Mouse (Mus musculus) cerebellum, adult (tissue): ENCODE measurements around the gene Hpcal4.
"Not testable (repeated sequence)": the region's sequence is repeated elsewhere in the genome, so short reads cannot be mapped to it uniquely, and the experiment has no call there.

Experiments
- ATAC-seq: cut with Nextera tagmentation; 2 replicates; pipeline ENCODE4 v1.9.2; 2017; ENCODE audit warnings: mild to moderate bottlenecking, moderate library complexity, mixed read lengths; ENCODE audit not compliant: insufficient number of reproducible peaks, low FRiP score, low TSS enrichment

Hpcal4 gene

DNA sequence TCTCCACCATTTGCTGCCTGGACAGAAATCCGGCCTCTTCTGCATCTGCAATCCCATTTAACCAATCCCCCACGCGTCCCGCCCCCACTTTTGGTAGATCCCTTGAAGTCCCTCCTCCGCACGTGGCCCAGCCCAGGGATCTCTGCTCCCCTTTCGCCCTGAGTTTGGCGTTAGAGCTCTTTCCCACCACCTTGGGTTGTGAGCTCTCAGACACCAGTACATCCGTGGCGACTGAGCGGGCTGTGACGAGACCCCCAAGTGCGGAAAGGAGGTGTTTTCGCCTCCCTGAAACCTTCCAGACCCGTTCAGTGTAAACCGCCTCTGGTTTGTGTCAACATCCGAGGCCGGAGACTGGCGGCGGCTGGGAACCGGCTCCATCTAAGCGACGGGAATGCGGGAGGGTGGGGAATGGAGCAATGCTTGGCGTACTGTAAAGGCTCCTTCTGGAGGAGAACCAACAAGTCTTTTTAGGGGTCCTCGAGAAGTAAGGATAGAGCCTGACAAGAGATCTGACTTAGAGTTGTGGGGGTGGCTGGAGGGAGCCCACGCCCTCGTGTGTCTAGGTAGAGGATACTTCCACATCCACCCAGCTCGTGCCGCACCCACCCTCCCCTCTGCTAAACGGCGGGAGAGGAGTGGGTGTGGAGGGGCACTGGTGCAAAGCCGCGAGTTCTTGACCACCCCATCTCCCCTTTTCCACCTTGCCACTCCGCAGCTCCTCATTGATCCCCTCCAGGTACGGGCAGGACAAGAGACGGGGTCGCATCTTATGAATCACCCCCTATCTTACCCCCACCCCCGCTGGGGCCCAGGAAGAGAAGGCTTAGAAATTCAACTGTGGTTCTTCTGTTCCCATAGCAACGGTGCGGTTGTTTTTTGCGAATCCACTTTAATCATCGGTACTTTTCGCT lies at the start of gene Hpcal4:
TSS of gene Hpcal4 (plus strand) at position 900 of the 911 bp plus-strand sequence.
- ATAC-seq, result peak; percentile 13

DNA sequence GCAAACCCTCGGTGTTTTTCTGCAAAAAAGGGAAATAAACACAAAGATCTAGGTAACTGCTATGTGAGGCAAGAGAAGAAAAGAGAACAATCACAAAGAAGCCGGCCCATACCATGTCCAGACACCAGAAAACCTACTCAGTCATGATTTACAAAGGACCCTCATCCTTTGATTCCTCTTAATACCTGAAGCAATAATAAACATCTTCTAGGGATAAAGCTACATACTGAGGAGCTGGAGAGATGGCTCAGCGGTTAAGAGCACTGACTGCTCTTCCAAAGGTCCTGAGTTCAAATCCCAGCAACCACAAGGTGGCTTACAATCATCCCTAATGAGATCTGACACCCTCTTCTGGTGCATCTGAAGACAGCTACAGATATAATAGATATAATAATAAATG lies 45.5 kb upstream of the Hpcal4 start:
- ATAC-seq, result no peak

DNA sequence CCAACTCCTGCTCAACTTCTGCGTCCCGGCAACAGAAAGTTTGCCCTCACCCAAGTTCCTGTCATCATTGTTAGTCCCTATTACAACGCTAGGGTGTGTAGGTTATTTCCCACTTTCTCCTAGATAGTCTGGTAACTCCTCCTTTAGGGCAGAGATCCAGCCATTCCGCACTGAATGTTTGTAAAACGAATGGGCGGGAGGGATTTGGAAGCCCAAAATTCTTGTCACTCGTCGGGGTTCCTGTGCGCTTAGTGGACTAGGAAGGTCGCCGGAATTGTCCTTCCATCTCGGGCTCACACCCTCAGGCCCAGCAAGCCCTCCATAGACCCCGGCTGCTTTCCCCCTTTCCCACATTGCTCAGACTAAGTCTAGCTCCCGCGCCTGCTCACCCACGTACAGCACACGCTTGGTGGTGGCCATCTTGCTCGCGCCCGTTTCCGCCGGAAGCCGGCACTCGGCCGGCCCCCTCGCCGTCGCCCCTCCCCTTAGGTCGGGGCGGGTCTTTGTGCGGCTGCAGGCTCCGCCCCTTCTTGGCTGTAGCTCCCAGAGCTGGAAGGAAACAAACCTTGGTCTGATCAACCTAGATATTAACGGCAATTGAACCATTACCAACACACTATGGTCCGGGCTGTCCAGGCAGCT lies 43.4 kb upstream of the Hpcal4 start, which contains the start of gene Ppie:
TSS of gene Ppie (minus strand) at position 439 of the 642 bp plus-strand sequence.
- peak; percentile 96 for ATAC-seq

DNA sequence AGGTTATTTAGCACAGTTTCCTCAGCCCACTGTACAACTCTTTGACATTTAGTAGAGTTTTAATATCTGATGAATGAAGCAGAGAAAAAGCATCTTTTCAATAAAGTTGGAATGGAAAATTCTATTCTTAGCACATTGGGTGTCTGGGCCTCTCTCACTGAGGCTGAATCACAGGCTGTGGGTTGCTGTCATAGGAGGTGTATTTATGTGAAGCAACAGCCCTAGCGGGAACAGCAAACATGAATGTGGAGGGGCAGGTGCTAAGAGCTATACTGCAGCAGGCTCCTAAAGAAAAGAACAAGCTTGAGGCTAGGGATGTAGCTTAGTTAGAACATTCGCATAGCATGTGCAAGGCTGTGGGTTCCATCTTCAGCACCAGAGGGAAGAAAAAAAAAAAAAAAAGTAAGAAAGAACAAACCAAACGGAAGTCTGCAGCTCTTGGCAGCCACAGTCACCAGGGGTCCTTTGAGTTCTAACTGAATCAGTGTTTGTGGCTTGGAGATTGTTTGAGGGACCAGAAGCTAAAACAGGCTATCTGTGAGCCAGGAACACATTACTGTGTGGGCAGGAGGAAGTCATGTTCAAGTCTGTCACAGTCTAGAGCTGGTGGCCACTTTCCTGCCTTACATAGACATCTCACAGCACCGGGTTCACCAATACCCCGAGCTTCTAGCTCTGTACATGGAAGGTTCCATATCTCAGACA lies 35.4 kb upstream of the Hpcal4 start:
- no peak for ATAC-seq

DNA sequence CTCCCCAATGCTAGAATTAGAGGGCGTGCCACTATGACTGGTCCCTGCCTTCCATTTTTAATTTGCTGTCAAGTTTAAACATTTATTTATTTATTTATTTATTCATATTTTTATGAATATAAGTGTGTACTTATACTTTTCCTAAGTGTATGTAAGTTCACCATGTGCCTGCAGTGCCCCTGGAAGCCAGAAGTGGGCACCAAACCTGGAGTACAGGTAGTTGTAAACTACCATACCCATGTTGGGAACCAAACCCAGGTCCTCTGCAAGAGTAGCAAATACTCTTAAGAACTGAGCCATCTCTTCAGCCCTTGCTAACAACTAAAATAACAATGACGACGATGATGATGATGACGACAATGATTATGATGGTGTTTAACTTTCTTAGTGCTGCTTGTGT lies 31.0 kb upstream of the Hpcal4 start:
- no peak for ATAC-seq

DNA sequence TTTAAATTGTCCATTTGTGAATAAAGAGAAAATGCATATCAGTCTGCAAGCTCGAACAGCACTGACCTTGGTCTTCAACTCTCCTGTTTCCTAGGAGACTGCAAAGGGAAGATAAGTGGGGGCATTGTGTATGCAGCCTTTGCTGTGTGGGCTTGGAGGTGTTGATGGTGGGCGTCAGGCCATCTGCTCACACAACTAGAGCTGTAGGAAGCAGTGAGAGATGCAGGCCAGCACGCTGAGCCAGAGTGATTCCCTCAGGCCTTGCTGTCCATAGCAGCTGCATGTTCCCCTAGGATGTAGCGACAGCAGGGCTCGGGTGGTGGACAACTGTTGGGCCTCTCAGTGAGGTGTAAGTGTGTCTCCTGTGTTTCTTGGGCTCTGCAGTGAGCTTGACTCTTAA lies 30.1 kb upstream of the Hpcal4 start:
- no peak for ATAC-seq

DNA sequence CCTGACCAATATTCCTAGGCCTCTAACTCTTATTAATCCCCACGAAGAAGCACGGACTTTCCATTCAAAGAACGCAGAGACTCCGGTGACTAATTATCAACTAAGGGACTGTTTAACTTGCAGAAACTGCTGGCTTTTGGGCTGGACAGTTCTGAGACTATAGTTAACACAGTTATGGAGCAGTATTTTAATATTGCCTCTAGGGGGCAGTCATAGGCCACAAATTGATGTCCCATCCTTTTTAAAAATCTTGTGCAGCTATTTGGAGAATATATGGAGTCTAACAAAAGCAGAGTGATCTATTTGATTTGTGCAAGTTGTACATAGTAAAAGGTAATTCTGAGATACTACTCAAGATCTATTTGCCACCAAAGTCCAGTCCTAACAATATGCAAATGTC lies 28.0 kb upstream of the Hpcal4 start:
- ATAC-seq, result peak; percentile 31; the same call in 1 of the 2 replicates

DNA sequence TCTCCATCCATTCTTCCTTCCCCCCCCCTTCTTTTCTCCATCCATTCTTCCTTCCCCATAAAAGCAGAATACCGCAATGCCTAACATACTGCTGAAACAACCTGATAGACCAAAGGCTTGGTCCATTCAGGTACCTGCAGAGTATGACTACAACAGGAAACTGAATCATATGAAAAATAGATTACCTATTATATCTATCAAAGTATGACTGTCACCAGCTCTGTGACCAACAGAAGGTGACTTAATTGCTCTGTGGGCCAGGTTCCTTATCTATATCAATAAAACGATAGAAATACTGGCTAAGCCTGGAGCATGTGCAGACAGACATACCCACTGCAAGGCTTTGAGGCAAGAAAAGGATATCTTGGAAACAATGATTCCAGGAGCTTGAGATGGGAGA lies 27.6 kb upstream of the Hpcal4 start:
- no peak for ATAC-seq

DNA sequence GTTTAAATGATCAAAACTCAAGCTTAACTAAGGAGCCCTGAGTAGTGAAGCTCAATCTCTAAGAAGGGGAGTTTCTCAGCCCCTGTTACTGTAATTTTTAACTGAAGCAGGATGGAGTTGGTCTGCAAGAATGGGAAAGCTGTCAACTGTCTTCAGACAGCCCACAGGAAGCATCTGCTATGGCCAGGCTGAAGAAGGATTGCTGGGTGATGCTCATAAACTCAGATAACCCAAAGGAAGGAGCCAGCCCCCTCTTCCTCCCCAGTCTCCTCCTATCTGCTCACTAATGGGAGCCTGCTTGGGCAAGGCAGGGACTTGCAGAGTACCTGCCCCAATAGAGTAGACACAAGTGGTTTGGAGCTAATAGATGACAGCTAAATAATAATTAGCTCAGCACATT lies 27.2 kb upstream of the Hpcal4 start:
- no peak for ATAC-seq

DNA sequence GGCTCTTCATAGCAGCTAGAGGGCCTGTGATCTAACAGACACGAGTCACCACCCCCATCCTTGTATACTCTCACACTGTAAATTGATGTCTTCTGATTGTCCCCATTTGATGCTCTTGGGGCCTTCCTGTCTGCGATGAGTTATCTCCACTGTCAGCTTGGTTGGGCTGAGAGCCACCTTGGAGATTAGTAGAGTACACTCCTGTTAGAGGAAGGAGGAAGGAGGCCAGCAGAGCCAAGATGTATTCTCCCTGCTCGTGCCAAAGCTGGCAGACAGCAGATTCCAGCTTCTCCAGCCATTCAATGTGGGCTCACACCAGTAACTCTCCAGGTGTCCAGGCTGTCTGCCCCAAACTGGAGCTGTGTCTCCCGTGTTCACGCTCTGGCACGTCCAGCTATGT lies 22.5 kb upstream of the Hpcal4 start:
- no peak for ATAC-seq

DNA sequence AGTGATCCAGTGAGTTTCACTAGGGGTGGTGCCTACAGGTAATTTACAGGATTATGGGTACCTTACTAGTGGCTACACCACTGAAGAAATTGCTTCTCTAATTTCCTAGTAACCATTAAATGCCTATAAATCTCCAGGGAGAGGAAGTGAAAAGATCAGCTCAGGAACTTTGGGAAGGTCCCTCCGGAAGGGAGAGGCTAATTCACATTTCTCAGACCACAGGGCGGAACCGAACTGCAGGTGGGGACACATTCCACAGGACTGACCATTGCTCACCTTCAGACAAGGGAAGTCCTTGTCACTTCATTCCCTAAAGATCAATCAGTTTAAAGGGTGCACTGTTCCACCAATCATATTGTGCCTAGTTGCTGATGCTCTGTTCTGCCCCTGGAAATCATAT lies 21.8 kb upstream of the Hpcal4 start:
- ATAC-seq, result not testable (repeated sequence)

DNA sequence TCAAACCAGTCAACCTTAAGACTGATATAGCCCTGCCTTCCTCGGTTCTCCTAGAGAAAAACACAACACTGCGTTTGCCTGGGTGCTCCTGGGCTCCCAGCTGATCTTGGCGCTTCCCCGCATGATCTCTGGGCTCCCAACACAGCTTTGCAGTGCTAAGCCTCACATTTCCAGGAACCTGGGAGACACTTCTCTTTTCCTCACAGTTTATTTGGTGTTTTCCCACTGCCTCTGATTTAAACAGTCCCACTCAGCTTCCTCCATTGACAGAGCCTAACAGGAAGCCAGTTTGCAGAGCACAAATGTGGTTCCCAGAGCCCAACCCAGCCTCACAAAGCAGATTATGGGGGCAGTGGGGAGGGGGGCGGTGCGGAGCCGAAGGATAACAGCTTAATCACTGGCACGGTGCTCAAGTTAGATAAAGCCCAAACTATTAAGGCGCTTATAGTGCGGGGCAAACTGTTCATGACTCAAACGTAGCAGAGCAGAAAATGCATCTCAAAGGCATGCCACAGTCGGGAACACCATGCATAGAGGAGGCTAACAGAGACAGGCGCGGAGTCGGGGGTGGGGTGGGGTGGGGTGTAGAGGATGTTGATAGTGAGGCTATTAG lies 20.6 kb upstream of the Hpcal4 start:
- ATAC-seq, result no peak

DNA sequence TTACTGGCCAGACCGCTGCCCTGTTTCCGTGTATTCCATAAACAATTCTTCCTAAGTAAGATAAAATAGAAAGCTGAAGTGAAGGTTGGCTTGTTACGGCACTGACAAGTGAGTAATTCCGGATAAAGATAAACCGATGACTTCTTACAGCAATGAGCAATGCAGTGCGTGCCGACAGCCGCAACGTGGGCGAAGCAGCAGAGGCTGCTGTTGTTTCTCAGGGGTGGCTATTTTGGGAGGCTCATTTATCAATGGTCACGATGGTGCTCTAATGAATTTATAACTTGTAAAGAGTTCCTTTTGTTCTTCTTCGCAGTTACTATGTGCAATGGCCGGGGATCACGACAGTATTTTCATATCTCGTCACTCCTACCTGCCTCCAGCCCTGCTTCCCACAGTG lies 18.9 kb upstream of the Hpcal4 start:
- no peak for ATAC-seq

DNA sequence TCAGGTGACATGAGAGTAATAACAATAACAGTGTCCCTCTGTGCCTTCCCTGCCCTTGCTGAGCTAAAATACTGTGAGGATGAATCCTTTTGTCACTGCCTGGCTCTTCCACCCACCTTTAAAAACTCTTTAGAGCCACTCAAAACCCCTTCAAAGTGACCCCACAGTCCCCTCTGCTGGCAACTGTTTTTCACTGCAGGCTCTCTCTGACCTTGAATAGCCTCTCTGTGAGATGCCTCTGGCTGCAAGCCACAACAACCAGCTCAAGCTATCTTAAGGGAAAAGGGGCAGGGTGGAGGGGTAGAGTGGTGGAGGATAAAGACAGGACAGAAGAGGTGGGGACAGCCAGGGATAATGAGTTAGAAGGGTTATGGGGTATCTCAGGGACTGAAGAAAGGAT lies 11.2 kb upstream of the Hpcal4 start:
- ATAC-seq, result no peak

DNA sequence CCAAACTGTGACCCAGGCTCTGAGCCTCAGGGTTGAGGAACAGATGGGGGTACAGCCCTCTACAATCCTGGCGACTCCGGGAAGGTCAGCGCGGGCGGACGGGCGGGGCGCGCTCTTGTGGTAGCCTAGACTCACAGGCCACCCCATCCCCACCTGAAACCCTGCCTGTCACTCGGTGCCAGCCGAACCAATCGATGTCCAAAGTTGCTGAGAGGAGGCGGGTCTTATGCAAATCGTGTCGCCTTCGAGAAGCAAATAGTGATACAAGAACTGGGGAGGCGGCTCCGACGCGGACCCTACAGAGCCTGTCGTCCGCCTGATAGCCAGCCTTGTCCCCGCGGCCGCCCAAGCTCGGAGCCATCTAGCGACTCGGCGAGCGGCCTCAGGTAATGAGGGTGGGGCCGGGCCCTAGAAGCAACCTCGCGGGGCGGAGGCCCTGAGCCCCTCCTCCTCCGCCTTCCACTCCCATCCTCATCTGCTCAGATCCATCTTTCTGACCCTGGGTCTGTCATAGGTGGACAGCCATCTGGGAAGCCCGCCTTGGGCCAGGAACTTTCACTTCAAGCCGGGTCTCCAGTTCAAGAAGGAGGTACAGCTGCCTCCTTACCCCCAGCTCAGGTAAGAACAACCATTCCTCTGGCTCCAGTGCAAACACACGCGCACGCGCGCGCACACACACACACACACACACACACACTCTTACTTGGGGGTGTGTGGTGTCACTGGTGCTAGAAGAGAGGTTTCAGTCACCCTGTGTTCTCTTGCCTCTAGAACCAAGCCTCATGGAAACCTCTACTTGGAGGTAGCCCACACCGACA lies 421 bp downstream of the Hpcal4 start:
- peak; percentile 92 for ATAC-seq

DNA sequence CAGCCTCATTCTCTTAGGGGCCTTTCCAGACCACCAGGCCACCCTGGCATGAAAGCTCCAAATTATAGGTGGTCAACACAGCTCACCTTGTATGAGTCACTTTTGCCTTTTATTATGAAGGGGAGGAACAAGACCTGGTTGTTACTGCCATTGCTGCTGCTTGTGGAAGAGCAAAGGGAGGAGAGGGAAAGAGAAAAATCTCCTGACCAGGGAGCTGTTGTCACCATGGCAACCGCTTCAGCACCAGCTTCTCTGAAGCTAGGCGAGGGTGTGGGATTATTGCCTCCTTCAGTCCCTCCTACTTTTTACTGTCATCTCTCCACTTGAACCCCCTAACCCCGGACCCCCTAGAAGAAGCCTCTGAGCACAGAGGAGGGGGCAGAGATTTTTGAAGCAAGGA lies 1.8 kb downstream of the Hpcal4 start:
- no peak for ATAC-seq

DNA sequence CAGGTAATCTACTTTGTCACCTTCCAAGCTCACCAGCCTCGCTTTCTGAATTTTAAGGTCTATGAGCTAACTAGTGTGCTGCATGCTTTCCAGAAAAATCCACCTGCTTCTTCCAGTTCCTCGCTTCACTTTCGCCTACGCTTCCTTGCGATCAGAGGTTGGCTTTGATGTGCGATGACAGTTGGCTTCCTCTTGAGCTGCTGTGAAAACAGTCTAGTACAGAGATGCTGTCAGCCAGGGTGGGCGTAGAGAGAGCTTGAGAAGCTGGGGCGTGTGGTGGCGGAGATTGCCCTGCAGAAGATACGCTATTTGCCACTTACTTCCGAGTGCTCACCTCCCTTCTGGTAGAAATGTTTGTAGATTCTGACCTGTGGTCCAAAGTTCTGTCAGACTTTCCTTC lies 9.3 kb downstream of the Hpcal4 start:
- ATAC-seq, result no peak

DNA sequence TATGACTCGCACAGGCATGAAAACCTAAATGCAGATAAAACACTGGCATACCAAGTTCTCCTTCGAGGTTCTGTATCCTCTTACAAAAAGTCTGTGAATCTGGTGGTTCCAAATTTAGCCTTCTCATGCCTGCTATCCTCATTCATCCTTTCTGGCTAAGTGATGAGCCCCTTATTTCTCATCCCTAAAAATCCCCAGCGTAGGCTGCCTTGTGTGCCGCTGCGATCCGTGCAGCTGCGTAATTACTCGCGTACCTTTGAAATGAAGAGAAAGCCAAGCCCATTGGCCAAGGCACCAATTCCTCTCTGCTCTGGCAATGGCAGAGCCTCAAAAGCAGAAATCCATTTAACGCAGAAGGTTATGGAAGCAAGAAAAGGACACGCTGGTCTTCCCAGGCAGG lies 10.8 kb downstream of the Hpcal4 start:
- no peak for ATAC-seq

DNA sequence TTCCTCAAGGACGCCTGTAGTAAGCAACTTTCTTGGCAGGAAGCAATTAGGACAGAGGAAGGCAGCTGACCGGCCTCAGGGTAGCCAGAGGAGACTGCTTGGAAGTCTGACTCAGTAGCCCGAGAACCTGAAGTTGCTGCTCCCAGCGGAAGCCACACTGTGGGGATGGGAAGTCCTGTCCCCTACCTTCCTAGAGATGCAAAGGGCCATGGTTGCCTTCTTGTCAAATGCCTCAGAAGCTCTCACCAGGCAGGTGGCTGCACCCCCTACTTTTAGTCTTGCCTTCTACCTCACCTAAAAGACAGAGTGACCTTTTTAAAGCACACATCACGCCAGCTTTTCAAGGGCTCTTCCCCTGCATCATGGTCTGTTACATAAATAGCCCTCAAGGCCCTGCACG lies 13.7 kb downstream of the Hpcal4 start:
- ATAC-seq, result no peak

DNA sequence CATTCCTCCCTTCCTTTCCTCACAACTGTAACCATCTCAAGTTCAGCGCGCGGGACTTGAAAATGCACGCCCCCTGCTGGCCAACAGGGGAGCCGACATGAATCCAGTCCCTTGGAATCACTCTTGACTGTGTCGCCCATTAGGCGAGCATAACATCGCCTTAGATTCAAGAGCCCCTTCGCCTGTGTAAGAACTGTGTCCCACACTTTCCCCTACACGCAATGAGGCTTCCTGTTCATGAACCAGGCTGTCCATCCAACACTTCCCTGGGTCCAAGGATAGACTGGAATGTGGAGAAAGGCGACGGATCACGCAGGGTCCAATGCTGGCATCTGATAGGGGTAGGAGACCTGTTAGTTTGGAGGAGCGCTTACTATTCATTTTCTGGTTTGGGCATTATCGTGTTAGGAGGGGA lies 17.8 kb downstream of the Hpcal4 start:
- ATAC-seq, result peak; percentile 64
